Mouse (Mus musculus): Measurements from ENCODE around the gene Ubiad1. TPM values are rescaled to one million over a fixed set of nuclear protein-coding genes. Genes with fewer than 3 reads are reported as not detected.

Gene Ubiad1
- polyA plus RNA-seq (2012; ENCODE audit: insufficient read depth, insufficient read length, missing spikeins): 5.1 and 6.9 TPM in 2 replicates

DNA sequence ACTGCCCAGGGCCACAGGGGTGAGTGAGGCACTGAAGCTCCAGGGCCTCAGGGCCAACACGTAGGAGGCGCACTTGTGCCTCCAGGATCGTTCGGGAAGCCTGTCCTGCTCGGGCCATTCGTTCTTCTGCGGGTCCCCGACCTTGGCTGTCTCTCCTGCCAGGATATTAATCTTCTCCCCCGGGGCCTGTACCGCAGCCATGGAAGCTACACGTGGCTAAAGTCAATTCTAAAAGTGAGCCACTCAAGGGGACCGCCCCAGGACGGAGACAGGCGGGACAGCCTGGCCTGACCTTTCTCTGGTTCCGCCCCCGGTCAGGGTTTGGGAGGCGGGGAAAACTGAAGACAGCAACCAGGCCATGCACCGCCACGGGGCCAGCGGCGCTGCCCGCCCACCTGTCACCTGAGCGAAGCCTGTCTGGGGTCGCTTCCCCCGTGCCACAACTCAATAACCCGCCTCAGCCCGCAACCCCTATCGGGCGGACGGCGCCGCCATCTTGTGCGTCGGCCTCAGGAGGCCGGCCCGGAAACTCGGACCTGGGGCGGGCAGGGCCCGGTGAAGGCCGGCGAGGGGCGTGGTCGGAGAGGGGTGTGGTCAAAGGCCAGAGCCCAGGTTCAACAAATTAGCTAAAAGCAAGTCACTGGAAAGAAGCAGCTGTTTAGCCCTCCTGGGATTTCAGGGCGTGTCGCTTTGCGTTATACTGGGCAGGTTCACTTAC lies at the start of gene Ubiad1:
Gene Ubiad1, minus strand, starts transcription at position 522 of the 718 bp plus-strand sequence.
- Histone ChIP-seq H3K27ac (ENCODE audit: insufficient read depth, low read depth, low read length) (peak within 1 kb of the TSS; percentile 63), H3K4me3 (ENCODE audit: insufficient read depth, low read length) (peak within 1 kb of the TSS; percentile 83), H3K4me1 (ENCODE audit: control insufficient read depth, insufficient read depth, low read length) (peaks cover 16% of the 10 kb centered on the region)
- TF ChIP-seq CTCF (IDR thresholded peaks at IDR 0.05; ENCODE audit: low read depth, low read length) (no peak), POLR2A (IDR thresholded peaks at IDR 0.05; ENCODE audit: borderline replicate concordance, low read depth, low read length) (peak; percentile 90)

DNA sequence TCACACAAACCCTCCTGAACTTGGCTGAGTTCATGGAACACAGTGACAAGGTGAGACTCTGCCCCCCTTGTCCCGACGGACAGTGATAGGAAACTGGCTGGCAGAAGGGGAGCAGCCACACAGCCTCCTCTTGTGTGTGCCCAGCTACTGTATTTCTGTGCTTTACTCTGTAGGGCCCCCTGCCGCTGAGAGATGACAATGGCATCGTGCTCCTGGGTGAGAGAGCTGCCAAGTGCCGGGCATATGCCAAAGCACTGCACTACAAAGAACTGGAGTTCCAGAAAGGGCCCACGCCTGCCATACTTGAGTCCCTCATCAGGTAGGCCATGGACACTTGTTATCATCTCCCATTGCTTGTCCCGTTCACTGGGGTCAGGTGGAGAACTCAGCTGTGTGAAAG lies 46.9 kb upstream of the Ubiad1 start:
- TF ChIP-seq CTCF (IDR thresholded peaks at IDR 0.05; ENCODE audit: low read depth, low read length) (no peak), POLR2A (IDR thresholded peaks at IDR 0.05; ENCODE audit: borderline replicate concordance, low read depth, low read length) (no peak)
- no peak overlapping the region for H3K27ac ChIP-seq (ENCODE audit: insufficient read depth, low read depth, low read length)

DNA sequence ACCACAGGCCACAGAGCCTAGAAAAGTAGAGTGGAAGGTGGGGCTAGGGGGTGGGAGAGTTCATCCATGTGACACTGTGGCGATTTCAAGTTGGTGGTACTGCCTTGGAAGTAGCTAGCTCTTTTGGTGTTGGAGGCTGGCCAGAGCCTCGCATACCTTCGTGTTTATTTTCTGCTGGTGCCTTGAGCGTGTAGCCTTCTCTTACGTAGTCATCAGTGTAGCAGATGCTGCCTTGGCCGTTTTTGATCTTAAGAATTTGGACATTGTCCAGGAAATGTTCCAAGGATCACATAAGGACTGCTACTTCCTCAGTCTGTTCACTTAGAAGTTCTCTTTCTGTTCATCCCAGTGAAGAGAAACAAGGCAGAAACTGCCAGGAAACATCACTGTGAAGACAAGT lies 45.9 kb upstream of the Ubiad1 start:
- Histone ChIP-seq H3K4me3 (ENCODE audit: insufficient read depth, low read length) (no peak overlapping the region), H3K4me1 (ENCODE audit: control insufficient read depth, insufficient read depth, low read length) (peaks cover 3% of the 10 kb centered on the region; the same call in 1 of the 2 replicates), H3K27ac (ENCODE audit: insufficient read depth, low read depth, low read length) (no peak overlapping the region)
- TF ChIP-seq CTCF (IDR thresholded peaks at IDR 0.05; ENCODE audit: low read depth, low read length): no peak
- TF ChIP-seq POLR2A (IDR thresholded peaks at IDR 0.05; ENCODE audit: borderline replicate concordance, low read depth, low read length): no peak

More for the DNA sequence above, 46.9 kb upstream of the Ubiad1 start:
- Histone ChIP-seq H3K4me3 (ENCODE audit: insufficient read depth, low read length) (no peak overlapping the region), H3K4me1 (ENCODE audit: control insufficient read depth, insufficient read depth, low read length) (peaks cover 3% of the 10 kb centered on the region; the same call in 1 of the 2 replicates)

DNA sequence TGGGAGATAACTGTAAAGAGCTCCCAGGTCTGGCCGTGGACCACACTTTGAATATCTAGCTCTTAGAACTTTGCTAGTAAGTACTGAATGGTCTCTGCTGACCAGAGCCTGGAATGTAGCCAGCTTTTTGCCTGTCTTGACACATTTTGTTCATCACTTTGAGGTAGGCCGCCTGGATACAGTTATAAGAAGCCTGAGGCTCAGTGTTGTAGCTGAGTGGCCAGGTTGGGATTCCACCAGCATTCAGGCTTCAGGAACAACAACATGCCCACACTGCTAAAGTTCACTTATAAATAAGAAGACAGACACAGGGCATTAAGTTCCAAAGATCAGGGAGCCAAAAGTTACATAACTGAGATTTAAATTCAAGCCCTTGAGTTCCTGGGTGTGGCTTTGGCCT lies 43.3 kb upstream of the Ubiad1 start:
- Histone ChIP-seq H3K27ac (ENCODE audit: insufficient read depth, low read depth, low read length) (no peak overlapping the region), H3K4me3 (ENCODE audit: insufficient read depth, low read length) (no peak overlapping the region), H3K4me1 (ENCODE audit: control insufficient read depth, insufficient read depth, low read length) (peaks cover 3% of the 10 kb centered on the region; the same call in 1 of the 2 replicates)
- TF ChIP-seq CTCF (IDR thresholded peaks at IDR 0.05; ENCODE audit: low read depth, low read length) (no peak), POLR2A (IDR thresholded peaks at IDR 0.05; ENCODE audit: borderline replicate concordance, low read depth, low read length) (no peak)

DNA sequence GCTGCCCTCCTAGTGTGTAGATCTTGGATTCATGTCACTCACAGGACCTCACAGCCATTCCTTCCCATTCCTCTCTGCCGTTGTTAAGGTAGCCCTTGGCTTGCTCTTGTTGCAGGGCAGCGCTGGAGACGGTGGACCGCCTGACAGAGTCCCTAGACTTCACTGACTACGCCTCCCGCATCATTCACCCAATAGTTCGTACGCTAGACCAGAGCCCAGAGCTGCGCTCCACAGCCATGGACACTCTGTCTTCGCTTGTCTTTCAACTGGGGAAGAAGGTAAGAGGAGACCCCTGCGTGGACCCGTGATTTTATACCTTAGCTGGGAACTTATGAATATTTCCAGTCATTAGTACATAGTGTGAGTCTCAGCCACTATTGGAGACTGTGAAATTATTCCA lies 39.9 kb upstream of the Ubiad1 start:
- TF ChIP-seq CTCF (IDR thresholded peaks at IDR 0.05; ENCODE audit: low read depth, low read length) (no peak), POLR2A (IDR thresholded peaks at IDR 0.05; ENCODE audit: borderline replicate concordance, low read depth, low read length) (no peak)

DNA sequence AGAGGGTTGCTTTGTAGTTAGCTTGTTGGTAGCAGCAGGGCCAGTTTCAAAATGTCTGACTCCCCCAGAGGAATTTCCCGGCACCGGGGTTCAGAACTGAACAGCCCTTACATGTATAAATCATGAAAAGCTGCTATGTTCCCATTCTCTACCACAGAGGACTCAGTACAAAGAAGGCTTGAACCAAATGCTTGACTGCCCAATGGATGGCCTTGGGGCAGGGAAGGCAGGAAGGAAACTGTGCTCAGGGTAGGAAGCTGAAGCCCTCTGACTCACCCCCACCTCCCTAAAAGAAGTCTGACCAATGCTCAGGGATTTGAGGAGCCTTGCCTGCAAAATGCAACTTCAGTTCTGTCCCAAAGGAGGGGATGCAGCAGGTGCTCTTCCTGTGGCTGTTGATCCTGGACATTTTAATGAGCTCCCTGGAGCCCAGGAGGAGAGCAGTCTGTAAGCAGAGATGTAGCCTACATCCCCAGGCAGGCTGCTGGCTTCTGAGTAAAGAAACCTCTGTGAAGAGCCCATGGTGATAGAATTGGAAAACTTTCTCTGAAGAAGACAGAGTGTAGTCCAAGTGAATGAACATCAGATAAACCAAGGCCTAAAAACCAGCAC lies 37.1 kb upstream of the Ubiad1 start:
- Histone ChIP-seq H3K4me3 (ENCODE audit: insufficient read depth, low read length) (no peak overlapping the region), H3K27ac (ENCODE audit: insufficient read depth, low read depth, low read length) (no peak overlapping the region), H3K4me1 (ENCODE audit: control insufficient read depth, insufficient read depth, low read length) (no peaks in the 10 kb centered on the region)
- TF ChIP-seq CTCF (IDR thresholded peaks at IDR 0.05; ENCODE audit: low read depth, low read length): no peak

More for the DNA sequence above, 39.9 kb upstream of the Ubiad1 start:
- Histone ChIP-seq H3K27ac (ENCODE audit: insufficient read depth, low read depth, low read length) (no peak overlapping the region), H3K4me1 (ENCODE audit: control insufficient read depth, insufficient read depth, low read length) (no peaks in the 10 kb centered on the region), H3K4me3 (ENCODE audit: insufficient read depth, low read length) (no peak overlapping the region)

DNA sequence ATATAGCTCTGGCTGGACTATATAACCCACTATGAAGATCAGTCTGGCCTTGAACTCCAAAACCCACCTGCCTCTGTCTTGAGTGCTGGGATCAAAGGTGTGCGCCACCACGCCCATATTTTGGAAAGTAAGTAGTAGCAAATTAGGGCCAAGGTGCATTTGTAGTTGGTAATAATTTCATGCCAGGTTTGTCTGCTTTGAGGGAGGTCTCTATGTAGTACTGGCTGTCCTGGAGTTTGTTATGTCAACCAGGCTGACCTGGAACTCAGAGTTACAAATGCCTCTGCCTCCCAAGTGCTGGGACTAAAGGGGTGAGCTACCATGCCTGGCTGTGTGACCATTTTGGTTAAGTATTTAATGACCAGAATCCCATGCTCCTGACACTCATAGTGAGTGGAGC lies 35.7 kb upstream of the Ubiad1 start:
- Histone ChIP-seq H3K27ac (ENCODE audit: insufficient read depth, low read depth, low read length) (no peak overlapping the region), H3K4me3 (ENCODE audit: insufficient read depth, low read length) (no peak overlapping the region), H3K4me1 (ENCODE audit: control insufficient read depth, insufficient read depth, low read length) (no peaks in the 10 kb centered on the region)
- TF ChIP-seq POLR2A (IDR thresholded peaks at IDR 0.05; ENCODE audit: borderline replicate concordance, low read depth, low read length) (no peak), CTCF (IDR thresholded peaks at IDR 0.05; ENCODE audit: low read depth, low read length) (no peak)

DNA sequence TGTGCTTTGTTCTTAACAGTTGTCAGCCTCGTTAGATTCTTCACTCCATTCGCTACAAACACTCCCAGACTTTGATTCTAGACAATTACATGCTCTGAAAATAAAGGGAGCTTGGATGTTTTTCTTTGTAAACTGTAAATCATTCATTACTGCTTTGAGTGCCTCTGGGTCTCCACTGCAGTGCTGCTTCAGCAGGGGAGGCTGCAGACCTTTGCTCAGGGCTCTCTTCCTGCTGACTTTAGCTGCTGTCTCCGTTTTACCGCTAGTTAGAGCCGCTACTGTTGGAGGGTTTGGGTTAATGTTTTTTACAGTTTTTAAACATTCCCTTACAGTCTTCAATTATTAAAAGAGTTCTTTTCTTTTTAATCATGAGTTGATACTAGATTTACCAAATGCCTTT lies 28.9 kb upstream of the Ubiad1 start:
- TF ChIP-seq POLR2A (IDR thresholded peaks at IDR 0.05; ENCODE audit: borderline replicate concordance, low read depth, low read length): no peak
- no peak for TF ChIP-seq CTCF (IDR thresholded peaks at IDR 0.05; ENCODE audit: low read depth, low read length)
- Histone ChIP-seq H3K4me3 (ENCODE audit: insufficient read depth, low read length) (no peak overlapping the region), H3K27ac (ENCODE audit: insufficient read depth, low read depth, low read length) (no peak overlapping the region), H3K4me1 (ENCODE audit: control insufficient read depth, insufficient read depth, low read length) (no peaks in the 10 kb centered on the region)

DNA sequence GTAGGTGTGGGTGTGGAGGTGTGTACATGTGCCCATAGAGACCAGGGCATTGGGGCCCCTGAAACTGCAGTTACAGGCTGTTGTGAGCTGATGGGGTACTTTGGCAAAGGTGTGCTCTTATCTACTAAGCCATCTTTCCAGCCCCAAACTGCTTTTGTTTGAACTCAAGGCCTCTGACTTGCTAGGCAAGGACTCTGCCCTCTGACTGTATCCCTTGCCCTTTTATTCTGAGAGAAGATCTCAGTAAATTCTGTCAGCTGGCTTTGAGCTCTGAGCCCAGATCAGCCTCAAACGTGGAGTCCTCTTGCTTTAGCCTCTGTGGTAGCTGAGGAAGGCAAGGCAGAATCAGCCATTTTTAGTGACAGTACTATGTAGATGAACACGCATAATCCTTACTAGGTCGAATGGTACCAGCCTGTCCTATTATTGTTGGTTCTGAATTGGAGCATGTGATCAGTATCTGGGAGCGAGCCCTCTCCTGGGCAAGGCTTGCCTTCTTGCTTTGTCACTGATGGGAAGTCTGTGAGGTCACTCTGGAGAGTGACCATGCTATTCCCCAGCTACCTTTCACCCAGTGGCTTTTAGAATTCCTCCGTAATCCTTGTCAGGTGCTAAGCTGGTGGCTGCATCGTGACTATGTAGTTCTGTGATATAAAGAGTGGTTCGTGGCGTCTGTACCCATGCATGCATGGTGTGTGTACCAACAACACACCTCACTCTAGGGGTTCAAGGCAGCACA lies 28.0 kb upstream of the Ubiad1 start:
- H3K4me1 ChIP-seq (ENCODE audit: control insufficient read depth, insufficient read depth, low read length): no peaks in the 10 kb centered on the region
- H3K27ac ChIP-seq (ENCODE audit: insufficient read depth, low read depth, low read length): no peak overlapping the region
- no peak overlapping the region for H3K4me3 ChIP-seq (ENCODE audit: insufficient read depth, low read length)
- TF ChIP-seq CTCF (IDR thresholded peaks at IDR 0.05; ENCODE audit: low read depth, low read length) (no peak), POLR2A (IDR thresholded peaks at IDR 0.05; ENCODE audit: borderline replicate concordance, low read depth, low read length) (no peak)

DNA sequence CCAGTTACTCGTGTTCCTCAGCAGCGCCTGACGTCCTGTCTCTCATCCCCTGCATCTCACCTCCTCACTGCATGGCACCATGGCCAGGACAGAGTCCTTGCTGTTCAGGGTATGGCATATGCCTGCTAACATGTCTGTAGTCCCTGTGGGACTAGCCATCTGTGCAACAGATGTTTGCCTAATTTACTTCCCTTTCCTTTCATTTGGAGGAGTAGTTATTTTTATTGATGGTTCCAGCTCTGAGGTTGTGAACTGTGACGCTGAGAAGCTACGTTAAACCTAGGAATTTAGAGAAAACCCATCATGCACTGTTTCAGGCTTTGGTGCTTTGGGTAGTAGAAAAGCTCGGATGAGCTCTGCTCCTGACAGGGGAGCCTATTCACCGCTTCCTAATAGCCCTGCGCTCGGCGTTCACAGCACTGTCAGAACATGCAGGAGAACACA lies 26.8 kb upstream of the Ubiad1 start:
- TF ChIP-seq CTCF (IDR thresholded peaks at IDR 0.05; ENCODE audit: low read depth, low read length) (no peak), POLR2A (IDR thresholded peaks at IDR 0.05; ENCODE audit: borderline replicate concordance, low read depth, low read length) (no peak)
- no peak overlapping the region for H3K27ac ChIP-seq (ENCODE audit: insufficient read depth, low read depth, low read length)
- H3K4me1 ChIP-seq (ENCODE audit: control insufficient read depth, insufficient read depth, low read length): no peaks in the 10 kb centered on the region
- H3K4me3 ChIP-seq (ENCODE audit: insufficient read depth, low read length): no peak overlapping the region

Data from bone marrow macrophage, adult 2 months (primary cell).